Mouse (Mus musculus): Measurements from ENCODE around the gene Cdc45. TPM values are rescaled to one million over a fixed set of nuclear protein-coding genes. Genes with fewer than 3 reads are reported as not detected.

The Cdc45 gene
- 3.2 TPM for total RNA-seq (2023)

GRCm38 (mm10) chr16:18811468-18812384 is at the start of gene Cdc45, which contains the start of gene Ufd1:
TSS of gene Cdc45 (minus strand) at chr16:18811987.
TSS of gene Ufd1 (plus strand) at chr16:18811779.

GRCm38 (mm10) chr16:18836468-18837208 is 24.9 kb upstream of the Cdc45 start, which contains the start of the genes 2510002D24Rik and Gm28539:
TSS of gene 2510002D24Rik (plus strand) at chr16:18836578.
TSS of gene Gm28539 (plus strand) at chr16:18836584.

GRCm38 (mm10) chr16:18776556-18777100 is 35.2 kb downstream of the Cdc45 start, which contains the start of gene Cldn5:
TSS of gene Cldn5 (plus strand) at chr16:18776847.

Other genes starting within 250 kb of the Cdc45 start
- not detected for gene Tbx1, start 221.3 kb downstream of the Cdc45 start, total RNA-seq (2023)
- gene Gp1bb, start 189.6 kb downstream of the Cdc45 start, total RNA-seq (2023): 0.53 TPM
- gene Gm49601, start 185.6 kb downstream of the Cdc45 start, total RNA-seq (2023): not detected
- gene Sept5, start 182.0 kb downstream of the Cdc45 start, total RNA-seq (2023): not detected
- gene Cldn5, start 35.1 kb downstream of the Cdc45 start, total RNA-seq (2023): not detected
- 105 TPM for gene Ufd1, start 208 bp downstream of the Cdc45 start, total RNA-seq (2023)
- gene 2510002D24Rik, start 24.6 kb upstream of the Cdc45 start, total RNA-seq (2023): 47.1 TPM
- gene Gm28539, start 24.6 kb upstream of the Cdc45 start, total RNA-seq (2023): 7.8 TPM
- gene Mrpl40, start 64.9 kb upstream of the Cdc45 start, total RNA-seq (2023): 34.3 TPM
- 96.4 TPM for gene Hira, start 65.0 kb upstream of the Cdc45 start, total RNA-seq (2023)

Measured in CD4-positive naive resting alpha-beta T cell, adult 76 days (primary cell).